Mouse (Mus musculus) c-Kit-positive CD71-positive TER-119-positive erythroid progenitor cells, embryonic 14.5 days (primary cell): ENCODE measurements at regions not wholly inside any gene's neighbourhood (a gene's known extent, or its start where the extent isn't known, plus 50 kb on each side); places are given as distances from the start of the nearest gene placed in this dataset.

Experiments
- DNase-seq: peaks from one replicate; pipeline ENCODE4 v3.0.0-alpha.2; 2013; ENCODE audit warnings: low spot score

- no peak for DNase-seq
Measured at GRCm38 (mm10) chr10:120616406-120617015, 140.2 kb upstream of the Hmga2 start.

- no peak for DNase-seq
Measured at GRCm38 (mm10) chr10:120612351-120612750, 136.1 kb upstream of the Hmga2 start.

- no peak for DNase-seq
Measured at GRCm38 (mm10) chr10:120610076-120610475, 133.8 kb upstream of the Hmga2 start.

GRCm38 (mm10) chr10:120604506-120604905 lies 128.2 kb upstream of the Hmga2 start:
- no peak for DNase-seq

- no peak for DNase-seq
Measured at GRCm38 (mm10) chr10:120603167-120603566, 126.9 kb upstream of the Hmga2 start.

GRCm38 (mm10) chr10:120600735-120601134 lies 124.5 kb upstream of the Hmga2 start:
- DNase-seq, result no peak

- DNase-seq, result no peak
Measured at GRCm38 (mm10) chr10:120599551-120599950, 123.3 kb upstream of the Hmga2 start.

GRCm38 (mm10) chr10:120597320-120597887 lies 121.1 kb upstream of the Hmga2 start:
- DNase-seq, result no peak

- DNase-seq, result no peak
Measured at GRCm38 (mm10) chr10:120595145-120595544, 118.9 kb upstream of the Hmga2 start.

GRCm38 (mm10) chr10:120593876-120594275 lies 117.6 kb upstream of the Hmga2 start:
- no peak for DNase-seq

- no peak for DNase-seq
Measured at GRCm38 (mm10) chr10:120589659-120590058, 113.4 kb upstream of the Hmga2 start.

GRCm38 (mm10) chr10:120587854-120588633 lies 111.8 kb upstream of the Hmga2 start:
- DNase-seq, result no peak

GRCm38 (mm10) chr10:120587179-120587578 lies 110.9 kb upstream of the Hmga2 start:
- peak; percentile 29 for DNase-seq

GRCm38 (mm10) chr10:120582497-120582896 lies 106.2 kb upstream of the Hmga2 start:
- DNase-seq, result no peak

- DNase-seq, result no peak
Measured at GRCm38 (mm10) chr10:120581547-120581946, 105.3 kb upstream of the Hmga2 start.

- no peak for DNase-seq
Measured at GRCm38 (mm10) chr10:120576886-120577285, 100.6 kb upstream of the Hmga2 start.

GRCm38 (mm10) chr10:120576148-120576547 lies 99.9 kb upstream of the Hmga2 start:
- no peak for DNase-seq

GRCm38 (mm10) chr10:120571340-120571739 lies 95.1 kb upstream of the Hmga2 start:
- DNase-seq, result no peak

GRCm38 (mm10) chr10:120565992-120566391 lies 89.7 kb upstream of the Hmga2 start:
- no peak for DNase-seq

- DNase-seq, result no peak
Measured at GRCm38 (mm10) chr10:120564859-120565258, 88.6 kb upstream of the Hmga2 start.

GRCm38 (mm10) chr10:120563926-120564325 lies 87.7 kb upstream of the Hmga2 start:
- DNase-seq, result no peak

GRCm38 (mm10) chr10:120561821-120562220 lies 85.6 kb upstream of the Hmga2 start:
- no peak for DNase-seq

GRCm38 (mm10) chr10:120557850-120558447 lies 81.7 kb upstream of the Hmga2 start:
- DNase-seq, result no peak
